Mouse (Mus musculus) layer of hippocampus, postnatal 10 days (tissue): ENCODE results near the gene Clybl. TPM values are rescaled to one million over a fixed set of nuclear protein-coding genes. Genes with fewer than 3 reads are reported as not detected.

Experiments
- DNase-seq, 2 experiments: peaks; one replicate each; pipeline ENCODE4 v3.0.0; 2021; ENCODE audit warnings: low spot score in 2 of 2
- total RNA-seq, 2 experiments: library from RNA; stranded (reverse); gene quantifications; 2 replicates each; pipeline ENCODE4 v1.2.3; 2021

Clybl gene
- total RNA-seq, 2 experiments from 2014 or later: 22.5 to 24.1 TPM

DNA sequence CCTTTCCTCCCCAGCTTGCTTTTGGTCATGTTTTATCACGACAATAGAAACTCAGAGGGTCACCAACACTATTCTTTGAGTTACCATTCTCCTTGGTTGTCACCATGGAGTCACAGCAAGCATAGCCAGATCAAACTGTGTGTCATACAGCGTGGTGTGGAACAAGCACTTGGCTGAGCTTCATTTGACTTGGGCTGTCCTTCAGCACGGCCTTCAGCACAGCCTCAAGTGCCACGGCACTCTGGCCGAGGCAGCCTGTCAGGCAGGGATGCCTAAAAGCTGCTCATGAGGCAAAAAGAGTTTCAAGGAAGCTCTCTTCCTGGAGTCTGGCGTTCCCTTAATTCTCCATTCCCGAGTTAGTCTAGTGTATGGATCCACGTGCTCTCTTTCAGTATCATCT lies 169.3 kb downstream of the Clybl start:
- no peak for DNase-seq

DNA sequence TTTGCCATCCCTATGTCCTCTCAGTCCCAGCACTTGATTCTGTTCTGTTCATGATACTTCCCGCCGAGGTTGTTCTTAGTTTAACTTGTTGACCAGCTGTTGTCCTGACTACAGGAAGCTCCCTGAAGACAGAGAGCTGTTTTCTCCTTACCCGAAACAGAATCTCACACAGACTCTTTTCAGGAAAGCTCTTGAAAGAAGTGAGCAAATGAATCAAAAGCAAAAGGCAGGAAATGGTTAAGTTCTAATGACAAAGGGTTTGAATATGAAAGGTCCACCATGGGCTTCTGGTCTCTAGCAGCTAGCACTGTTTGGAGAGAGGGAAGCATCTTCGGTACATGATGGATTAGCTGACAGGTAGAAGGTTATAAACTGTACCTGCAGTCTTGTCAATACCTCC lies 175.8 kb downstream of the Clybl start:
- no peak for DNase-seq

DNA sequence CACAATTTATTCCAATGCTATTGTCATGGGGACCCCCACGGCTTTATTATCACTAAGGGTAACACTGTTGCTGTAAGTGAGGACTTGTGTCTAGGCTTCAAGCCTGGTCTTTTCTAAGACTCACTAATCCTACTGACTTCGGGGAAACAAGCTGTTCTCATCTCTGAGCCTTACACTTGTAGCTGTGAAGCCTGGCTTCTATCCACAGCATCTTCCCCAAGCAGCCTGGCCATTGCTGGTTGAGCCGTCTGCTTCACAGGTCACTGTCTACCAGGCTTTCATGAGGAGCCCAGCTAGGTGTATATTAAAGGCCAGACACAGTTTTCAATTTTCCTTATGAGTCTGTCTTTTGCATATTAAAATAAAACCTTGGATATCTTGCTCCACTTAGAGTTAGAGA lies 177.1 kb downstream of the Clybl start:
- no peak for DNase-seq

DNA sequence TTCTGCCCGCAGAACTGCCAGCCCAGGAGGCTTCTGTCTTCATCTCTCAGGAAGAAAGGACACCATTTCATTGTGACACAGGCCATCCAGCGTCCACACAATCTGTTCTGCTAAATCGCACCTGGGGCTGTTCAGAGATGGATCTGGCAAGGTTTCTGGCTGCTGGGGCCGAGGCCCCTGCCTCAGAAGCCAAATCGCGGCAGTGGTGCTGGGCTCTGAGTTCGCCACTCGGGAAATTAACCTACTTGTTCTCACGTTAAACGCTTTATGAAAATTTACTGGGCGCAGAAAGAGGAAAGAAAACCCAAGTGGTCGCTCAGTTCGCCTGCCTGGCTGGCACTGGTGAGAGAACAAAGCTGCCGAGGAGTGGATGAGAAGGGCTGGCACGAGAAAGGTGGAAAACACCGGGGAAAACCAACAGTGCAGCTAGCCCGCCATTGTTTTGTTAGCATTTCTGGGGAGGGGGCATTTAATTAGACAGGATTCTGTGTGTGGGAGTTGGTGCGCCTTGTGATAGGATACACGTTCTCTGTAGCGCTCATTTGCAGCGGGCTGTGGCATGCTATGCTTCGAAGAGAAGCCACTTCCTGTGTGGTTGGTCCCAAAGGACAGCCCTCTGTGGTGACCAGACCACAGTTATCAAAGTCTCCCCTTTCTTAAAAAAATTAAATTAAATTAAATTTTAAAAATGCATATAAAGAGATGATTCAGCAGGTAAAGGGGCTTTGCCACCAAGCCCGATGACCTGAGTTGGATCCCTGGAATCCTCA lies 177.8 kb downstream of the Clybl start:
- DNase-seq: no peak

DNA sequence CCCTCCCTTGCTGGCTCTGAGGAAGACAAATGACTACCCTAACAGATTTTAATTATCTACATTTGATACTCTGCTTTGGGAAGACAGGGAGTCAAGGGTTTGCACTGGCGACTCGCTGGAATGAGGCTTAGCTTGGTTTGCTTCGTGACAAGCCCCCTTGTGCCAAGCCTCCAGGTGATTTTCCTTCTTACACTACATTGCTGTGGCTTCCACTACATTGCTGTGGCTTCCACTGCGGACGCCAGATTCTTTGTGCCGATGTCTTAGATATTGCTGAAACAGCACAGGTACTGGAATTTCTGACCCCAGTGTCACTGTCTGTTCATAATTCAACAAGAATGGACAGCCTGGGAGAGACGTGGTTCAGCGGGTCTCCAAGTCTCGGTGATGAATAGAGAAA lies 180.3 kb downstream of the Clybl start:
- DNase-seq: no peak

DNA sequence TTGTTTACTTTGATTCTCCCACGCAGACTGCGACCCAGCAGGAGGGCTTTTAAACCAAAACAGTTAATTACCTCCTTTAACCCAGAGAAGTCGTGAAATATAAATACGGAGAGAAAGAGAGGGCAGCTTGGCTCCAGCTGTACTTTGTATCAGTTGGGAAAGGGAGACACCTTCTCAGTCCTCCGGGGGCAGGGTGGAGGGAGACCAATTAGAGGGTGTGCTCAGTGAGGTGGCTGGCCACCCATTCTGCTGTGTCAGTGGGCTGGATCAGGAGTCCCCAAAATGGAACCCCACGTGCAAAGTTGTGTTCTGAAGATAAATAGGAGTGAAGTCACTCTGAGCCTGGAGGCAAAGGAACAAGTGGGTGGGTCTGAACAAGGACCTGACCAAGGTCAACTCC lies 181.7 kb downstream of the Clybl start:
- DNase-seq: no peak

DNA sequence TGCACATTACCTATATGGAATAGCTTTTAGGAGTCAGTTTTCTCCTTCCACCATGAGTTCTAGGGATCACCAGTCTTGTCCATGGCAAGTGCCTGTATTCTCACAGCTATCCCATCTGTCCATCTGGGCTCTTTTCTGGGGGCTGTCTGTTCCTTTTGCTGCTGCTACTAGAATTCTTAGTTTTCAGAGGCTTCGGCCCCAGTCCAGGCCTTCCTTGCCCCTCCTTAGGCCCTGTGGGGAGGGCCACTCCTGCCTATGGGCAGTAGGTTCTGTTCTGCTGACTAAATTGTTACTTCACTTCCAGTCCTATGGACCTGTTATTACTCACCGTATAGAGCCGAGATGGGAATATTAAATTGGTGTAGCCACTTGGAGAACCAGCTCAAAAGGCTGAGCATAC lies 182.5 kb downstream of the Clybl start:
- DNase-seq: no peak

DNA sequence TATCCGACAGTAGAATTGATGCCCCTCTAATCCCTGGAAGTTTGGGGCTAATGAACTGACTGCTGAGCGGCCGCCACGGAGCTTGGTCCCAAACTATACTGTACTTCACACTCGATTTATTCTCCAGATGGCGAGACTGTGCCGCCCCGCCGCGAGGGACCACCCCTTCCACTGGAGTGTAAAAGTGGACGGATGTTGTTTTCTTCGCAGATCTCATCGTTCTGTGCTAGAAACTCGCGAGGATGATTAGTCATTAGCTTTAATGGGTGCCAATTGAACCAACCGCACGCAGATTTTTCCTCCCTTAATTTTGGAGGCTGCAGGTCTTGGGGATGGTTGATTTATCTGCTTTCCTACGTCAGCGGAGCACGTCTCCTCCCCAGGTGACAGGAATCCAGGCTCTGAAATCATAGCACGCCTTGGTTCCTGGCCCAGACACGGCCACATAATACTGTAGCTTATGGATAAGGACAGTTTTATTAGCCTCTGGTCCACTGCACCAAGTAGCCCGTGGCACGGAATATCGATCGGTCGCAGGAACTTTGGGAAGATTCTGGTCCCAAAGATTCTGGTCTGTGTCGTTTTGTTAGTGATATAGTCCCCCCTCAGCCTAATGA lies 185.9 kb downstream of the Clybl start:
- DNase-seq: no peak

DNA sequence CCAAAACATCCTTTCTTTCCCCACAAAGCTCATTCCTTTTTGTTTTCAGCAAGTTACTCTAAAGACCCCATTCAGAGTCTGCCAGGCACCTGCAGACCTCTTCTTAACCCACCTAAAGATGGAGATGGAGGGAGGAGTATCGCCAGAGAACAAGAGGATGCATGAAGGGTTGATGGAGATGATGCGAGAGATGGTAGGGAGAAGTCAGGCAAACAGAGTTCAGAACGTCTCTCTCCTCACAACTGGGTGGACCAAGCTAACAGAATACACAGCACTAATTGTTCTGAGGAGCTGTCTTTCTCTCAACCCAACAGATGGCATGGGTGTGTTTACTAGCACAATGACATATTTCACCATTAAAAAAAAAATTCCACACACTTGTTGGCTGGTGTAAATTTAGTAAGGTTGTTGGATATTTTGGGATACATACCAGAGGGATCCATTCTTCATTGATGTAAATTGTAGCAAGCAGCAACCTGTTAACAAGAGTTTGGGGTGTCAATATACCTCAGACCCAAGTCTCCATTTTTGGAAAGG lies 186.4 kb downstream of the Clybl start:
- DNase-seq: no peak

DNA sequence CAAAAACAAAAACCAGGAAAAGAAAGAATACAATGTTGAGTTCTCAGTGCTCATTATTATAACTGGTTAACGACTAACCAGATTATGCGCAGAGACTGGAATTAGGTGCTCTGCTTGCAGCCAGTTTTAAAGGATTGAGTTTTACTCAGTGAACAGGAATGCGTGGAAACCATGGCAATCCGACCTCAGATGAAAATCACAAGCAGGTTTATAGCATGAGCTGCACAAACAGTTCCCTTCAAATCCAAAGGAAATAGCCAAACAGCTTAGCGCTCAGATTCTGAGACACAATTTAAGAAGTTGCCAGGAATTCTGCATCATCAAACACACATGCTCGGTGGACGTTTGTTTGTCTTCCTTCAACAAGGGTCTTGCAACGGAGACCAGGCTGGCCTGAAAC lies 187.0 kb downstream of the Clybl start:
- no peak for DNase-seq

DNA sequence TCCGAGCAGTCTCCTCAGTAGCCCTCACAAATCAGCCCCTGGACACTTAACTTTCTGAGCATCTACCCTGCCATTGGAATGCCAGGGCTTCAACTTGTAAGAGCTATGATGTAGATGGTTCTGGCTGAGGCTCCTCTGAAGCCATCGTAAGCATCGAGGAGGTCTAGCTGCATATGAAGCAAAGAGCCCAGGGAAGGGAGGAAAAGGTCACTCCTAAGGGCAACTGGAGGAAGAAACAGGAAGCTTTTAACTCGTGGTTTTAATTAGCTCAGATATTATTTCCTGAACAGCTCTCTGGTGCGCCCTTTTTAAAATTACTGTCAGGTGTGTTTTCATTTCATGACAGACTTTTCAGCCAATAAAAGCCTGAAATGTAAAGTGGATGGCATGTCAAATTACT lies 190.5 kb downstream of the Clybl start:
- no peak for DNase-seq

DNA sequence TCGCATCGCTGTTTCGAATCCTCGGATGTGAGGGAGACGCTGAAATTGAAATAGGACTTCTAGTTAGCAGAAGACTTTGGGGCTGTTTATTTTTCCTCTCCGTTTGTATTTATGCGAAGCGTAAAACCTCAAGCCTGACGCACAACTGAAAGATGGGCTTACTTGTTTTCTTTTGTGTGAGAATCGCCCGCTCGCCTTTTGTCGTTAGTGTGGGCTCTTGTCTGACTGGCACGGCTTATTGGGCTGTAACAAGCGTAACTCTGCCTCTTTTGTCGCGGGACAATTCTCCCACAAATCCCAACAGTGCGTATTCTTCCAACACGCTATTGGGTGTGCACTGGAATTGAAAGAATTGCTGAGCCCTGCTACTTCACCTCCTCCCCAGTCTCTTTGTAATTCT lies 192.0 kb downstream of the Clybl start:
- no peak for DNase-seq

DNA sequence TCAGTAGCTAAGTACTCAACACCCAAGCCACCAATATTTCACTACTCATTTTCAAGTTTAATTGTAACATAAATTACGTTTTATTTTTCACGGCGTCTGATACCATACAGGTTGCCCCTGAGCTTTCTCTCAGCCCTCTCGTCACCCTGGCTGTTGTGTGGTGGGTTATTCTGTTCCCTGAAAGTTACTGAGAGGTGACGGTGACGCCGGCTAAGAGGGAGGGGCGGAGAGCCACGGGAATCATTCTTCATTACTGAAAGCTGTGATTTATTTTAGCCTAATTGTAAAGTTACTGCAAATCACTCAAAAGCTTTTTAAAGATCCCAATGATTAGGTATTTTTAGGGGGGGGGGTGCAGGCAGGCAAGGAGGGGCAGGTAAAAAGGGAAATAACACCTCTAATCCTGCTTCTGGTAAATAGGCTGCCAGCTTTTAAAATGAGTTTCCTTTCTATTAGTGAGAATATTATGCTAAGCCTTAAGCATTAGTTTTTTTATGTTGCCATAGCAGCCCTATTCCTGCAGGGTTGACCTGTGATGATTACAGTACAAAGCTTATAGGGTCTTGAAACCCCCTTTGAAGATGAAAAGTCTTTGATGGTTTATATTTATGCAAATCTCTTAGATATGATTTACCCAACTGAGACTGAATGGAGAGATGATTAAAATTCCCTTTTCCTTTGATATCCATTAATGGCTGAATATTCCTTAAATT lies 192.9 kb downstream of the Clybl start:
- DNase-seq: no peak

DNA sequence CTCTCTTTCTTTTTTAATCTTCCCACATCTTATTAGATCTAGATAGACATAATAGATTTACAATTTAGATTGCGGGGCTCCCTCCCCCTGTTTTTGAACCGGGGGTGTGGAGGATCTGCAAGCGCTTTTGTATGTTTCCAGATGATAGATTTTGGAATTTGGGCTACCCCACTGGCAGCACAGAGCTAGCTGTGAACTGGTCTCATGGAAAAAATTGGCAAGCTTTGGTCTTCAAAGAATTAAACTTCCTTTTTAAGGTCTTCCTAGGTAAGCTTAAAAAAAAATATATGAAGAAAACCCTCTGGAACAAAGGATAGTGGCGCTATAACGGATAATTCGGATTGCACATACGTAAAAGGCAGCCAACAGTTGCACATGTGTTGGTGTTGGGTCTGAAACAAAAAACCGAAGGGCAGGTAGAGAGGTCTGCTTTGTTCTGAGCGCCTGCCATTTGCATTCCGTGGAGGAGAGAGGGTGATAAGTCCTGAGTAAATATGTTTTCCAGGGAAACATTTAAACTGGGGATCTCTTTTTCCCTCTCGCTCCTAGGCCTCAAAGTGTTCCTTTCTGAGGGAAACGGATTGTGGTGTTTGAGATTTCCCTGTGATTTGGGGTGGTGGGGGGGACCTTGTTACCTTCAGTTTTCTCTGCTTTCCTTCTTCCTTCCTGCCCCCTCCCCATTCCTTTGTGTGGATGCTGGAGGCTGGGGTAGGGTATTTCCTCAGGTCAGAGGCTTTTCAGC lies 193.7 kb downstream of the Clybl start:
- DNase-seq: no peak

DNA sequence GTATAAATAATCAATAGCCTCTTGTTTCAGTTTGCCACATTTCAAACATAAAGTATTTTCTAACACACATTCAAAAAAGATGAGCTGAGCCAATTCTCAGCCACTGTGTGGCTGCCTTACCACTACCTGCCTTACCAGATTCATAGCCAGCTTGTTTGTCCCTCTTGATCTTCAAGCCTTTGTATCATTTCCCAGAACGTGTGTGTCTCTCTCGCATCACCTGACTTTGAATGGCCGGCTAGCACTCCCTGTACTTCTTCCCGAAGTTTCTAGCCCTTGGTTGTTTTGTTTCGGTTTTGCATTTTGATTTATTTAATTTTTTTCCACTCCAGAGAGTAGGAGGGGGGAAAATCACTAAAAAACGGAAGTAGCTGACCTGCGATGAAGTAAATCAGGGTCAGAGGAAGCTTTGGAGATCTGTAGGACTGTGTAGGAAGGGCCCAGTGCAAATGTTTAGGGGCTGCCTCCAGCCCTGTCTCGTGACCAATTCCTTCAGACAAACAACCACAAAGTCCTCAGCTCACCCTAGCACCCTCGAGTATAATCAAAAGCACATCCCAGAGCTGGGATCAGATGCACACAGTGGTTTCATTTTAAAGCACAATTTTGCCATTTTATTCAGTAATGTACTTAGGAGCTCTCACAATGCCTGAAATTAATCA lies 195.1 kb downstream of the Clybl start:
- DNase-seq: no peak

DNA sequence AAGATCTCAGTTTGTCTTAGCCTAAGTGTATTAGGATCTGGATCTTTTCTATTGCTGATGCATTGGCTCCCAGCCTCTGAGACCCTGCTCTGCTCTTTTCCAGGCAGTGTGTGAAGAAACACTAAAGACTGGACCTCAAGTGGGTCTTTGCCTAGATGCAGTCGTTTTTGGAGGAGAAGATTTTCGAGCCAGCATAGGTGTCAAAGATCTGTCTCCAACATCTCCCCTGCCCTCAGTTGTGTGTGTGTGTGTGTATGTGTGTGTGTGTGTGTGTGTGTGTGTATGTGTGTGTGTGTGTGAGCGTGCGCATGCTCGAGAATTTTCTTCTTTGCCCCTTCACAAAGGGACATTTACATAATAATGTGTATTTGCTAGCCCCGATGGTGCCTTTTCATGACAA lies 196.2 kb downstream of the Clybl start:
- DNase-seq: no peak

DNA sequence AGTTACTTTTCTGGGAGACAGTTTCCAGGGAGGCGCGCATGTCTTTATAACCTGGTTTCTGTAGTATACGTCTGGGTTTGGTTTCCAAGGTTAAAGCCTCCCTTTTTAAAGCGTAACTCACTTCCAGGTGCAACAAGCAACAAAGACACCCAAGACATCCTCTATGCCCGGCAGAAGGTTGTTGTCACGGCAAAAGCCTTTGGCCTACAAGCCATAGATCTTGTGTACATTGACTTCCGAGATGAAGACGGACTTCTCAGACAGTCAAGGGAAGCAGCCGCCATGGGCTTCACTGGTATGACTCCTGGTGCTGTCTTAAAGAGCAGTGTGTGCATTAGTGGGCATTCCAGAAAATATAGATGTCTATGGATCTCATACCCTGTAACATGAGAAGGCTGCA lies 197.6 kb downstream of the Clybl start:
- DNase-seq: no peak

DNA sequence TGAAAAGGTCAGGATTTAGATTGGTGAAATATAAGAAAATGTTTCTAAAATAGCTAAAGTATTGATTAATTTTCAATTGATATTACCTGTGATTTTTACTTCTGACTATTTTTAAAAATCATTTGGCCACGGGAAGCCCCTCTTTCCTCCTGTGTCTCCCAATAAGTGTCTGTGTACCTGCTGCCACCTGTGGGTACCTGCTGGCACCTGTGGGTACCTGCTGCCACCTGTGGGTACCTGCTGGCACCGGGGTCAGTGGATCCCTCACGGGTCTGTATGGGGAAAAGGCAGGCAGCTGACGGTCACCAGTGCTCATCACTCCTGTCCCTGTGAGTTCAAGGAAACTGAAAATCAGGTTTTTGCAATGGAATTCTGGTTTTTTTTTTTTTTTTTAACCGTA lies 198.5 kb downstream of the Clybl start:
- no peak for DNase-seq

DNA sequence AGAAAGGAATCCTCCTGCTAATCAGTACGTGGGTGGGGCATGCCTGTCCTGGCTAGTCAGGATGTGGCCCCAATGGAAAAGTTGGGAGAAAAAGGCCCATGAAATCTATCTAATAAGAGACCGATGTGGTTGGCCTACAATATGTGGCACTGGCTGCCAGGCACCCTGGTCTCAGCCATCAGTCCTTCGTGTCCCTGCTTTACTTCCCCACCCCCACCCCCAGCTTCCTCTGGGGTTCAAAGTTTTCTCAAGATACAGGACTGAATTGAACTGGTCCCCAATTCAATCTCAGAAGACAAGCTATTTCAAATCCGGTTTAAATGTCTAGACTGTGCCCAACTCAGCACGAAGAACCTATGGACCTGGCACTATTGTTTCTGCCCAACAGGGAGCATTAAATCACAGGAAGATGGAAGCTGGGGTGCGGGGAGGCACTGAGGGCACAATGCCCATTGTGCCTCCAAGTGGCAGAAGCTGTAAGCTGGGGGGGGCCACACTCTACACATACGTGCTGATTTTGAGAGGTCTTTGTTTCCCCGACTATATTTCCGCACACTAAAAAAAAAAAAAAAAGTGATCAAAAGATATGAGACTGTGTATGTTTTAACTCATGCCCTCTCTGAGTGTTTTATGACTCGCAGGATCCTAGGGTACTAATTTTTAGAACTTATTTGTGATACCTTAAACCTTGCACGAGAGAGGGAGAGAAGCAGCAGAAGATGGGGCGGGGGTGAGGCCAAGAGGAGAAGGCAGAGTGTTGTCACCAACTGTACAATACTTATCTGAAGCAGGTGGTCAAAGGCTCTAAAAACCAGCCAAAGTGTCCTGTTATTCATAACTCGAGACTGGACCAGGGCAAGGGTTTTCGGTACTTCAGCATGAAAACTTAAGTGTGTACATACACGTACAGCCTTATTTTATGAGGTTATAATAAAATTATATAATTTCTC lies 199.7 kb downstream of the Clybl start:
- DNase-seq: no peak

DNA sequence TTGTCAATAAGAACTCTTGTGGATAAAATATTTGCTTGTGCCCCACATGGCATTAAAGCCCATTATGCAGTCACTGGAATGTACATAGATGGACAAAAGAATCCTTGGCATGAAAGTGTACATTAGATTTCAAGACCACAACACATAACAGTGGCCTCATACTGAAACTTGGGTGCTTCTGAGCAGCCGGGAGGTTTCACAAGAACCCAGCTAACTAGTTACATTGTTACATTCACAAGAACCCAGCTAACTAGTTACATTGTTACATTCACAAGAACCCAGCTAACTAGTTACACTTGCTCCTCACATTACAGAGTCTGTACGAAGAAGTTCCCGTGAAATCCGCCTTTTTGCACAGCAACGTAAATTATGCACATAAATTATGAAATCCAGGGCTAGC lies 200.8 kb downstream of the Clybl start:
- no peak for DNase-seq
